Mouse (Mus musculus): Measurements from ENCODE around the gene Ddx52. TPM values are rescaled to one million over a fixed set of nuclear protein-coding genes. Genes with fewer than 3 reads are reported as not detected.
A peak's percentile ranks its signal among the peaks of the same experiment; 100 is the strongest.

The Ddx52 gene
- total and polyA plus RNA-seq, 2 experiments from 2014 or later, result 14.6 to 16.3 TPM

GRCm38 (mm10) chr11:83932506-83933106, 9.3 kb upstream of the Ddx52 start:
- H3K4me3 ChIP-seq (ENCODE audit: low read depth, low read length), result no peak overlapping the region
- no peaks in the 10 kb centered on the region for H3K4me1 ChIP-seq (ENCODE audit: insufficient read depth, low read length)
- H3K9me3 ChIP-seq (ENCODE audit: low read length), result no peaks in the 10 kb centered on the region
- H3K4me2 ChIP-seq (ENCODE audit: low read depth, low read length, poor library complexity, severe bottlenecking), result no peak overlapping the region
- WGBS, result 85% methylated on average over 10 of the region's 10 CpGs
- no peak overlapping the region for H3K27ac ChIP-seq (ENCODE audit: low read depth, low read length)
- no peak for DNase-seq (ENCODE audit: low spot score)
- no peak overlapping the region for H3K9ac ChIP-seq (replicated peaks; ENCODE audit: low read length, poor library complexity, severe bottlenecking)
- no peak for ATAC-seq (ENCODE audit: low FRiP score)
- H3K27me3 ChIP-seq (ENCODE audit: insufficient read depth, low read length), result no peaks in the 10 kb centered on the region
- no peak for TF ChIP-seq CTCF (IDR thresholded peaks at IDR 0.05)
- H3K36me3 ChIP-seq (ENCODE audit: insufficient read depth, low read length), result no peaks in the 10 kb centered on the region

- DNase-seq (ENCODE audit: low spot score), result no peak
- no peaks in the 10 kb centered on the region for H3K4me1 ChIP-seq (ENCODE audit: insufficient read depth, low read length)
- WGBS, result 89% methylated on average over 4 of the region's 4 CpGs
Observed at GRCm38 (mm10) chr11:83933376-83933775, 8.5 kb upstream of the Ddx52 start.

DNA sequence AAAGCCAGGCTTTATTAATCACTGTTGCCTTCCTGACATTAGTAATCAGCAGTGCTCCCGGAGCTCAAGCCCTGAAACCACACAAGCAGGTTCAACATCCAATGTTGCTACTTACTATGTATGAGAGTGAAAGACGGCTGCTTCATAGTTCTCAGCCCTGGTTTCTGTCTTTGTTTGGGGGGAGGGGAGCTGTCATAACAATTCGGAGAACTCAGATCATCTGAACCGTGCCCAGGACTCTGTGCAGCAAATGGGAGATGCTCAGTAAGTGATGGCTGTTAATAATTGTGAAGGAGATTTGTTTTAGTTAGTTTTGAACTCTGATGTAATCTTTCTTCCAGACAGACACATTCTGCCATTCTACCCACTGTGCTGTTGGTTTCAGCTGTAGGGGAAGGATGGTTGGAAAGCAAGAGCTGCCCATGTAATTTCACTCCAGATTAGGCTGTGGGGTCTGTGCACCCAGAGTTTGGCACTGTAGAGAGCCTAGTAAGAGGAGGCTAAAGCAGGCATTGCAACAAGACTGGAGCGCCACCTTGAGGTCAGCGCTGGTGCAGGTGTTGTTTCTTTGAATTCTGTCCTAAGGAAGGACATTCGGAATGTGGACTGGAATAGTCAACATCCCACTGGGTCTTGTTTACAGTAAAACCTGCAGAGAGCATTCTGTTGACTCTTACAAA, 5.7 kb upstream of the Ddx52 start:
- H3K9me3 ChIP-seq (ENCODE audit: low read length), result no peaks in the 10 kb centered on the region
- DNase-seq (ENCODE audit: low spot score), result peak; percentile 85
- peak; percentile 93 for TF ChIP-seq CTCF (IDR thresholded peaks at IDR 0.05)
- no peak overlapping the region for H3K4me2 ChIP-seq (ENCODE audit: low read depth, low read length, poor library complexity, severe bottlenecking)
- no peak overlapping the region for H3K9ac ChIP-seq (replicated peaks; ENCODE audit: low read length, poor library complexity, severe bottlenecking)
- H3K36me3 ChIP-seq (ENCODE audit: insufficient read depth, low read length), result no peaks in the 10 kb centered on the region
- no peaks in the 10 kb centered on the region for H3K27me3 ChIP-seq (ENCODE audit: insufficient read depth, low read length)
- no peak overlapping the region for H3K27ac ChIP-seq (ENCODE audit: low read depth, low read length)
- ATAC-seq (ENCODE audit: low FRiP score), result no peak
- 13% methylated on average over 7 of the region's 7 CpGs for WGBS
- H3K4me3 ChIP-seq (ENCODE audit: low read depth, low read length), result no peak overlapping the region
- no peaks in the 10 kb centered on the region for H3K4me1 ChIP-seq (ENCODE audit: insufficient read depth, low read length)

More at GRCm38 (mm10) chr11:83933376-83933775, 8.5 kb upstream of the Ddx52 start:
- Histone ChIP-seq H3K4me3 (ENCODE audit: low read depth, low read length) (no peak overlapping the region), H3K9me3 (ENCODE audit: low read length) (no peaks in the 10 kb centered on the region), H3K27me3 (ENCODE audit: insufficient read depth, low read length) (no peaks in the 10 kb centered on the region), H3K27ac (ENCODE audit: low read depth, low read length) (no peak overlapping the region), H3K9ac (replicated peaks; ENCODE audit: low read length, poor library complexity, severe bottlenecking) (no peak overlapping the region), H3K36me3 (ENCODE audit: insufficient read depth, low read length) (no peaks in the 10 kb centered on the region), H3K4me2 (ENCODE audit: low read depth, low read length, poor library complexity, severe bottlenecking) (no peak overlapping the region)
- no peak for TF ChIP-seq CTCF (IDR thresholded peaks at IDR 0.05)
- no peak for ATAC-seq (ENCODE audit: low FRiP score)

GRCm38 (mm10) chr11:83938556-83938955, 3.3 kb upstream of the Ddx52 start:
- ATAC-seq (ENCODE audit: low FRiP score) (no peak), DNase-seq (ENCODE audit: low spot score) (no peak)
- Histone ChIP-seq H3K4me3 (ENCODE audit: low read depth, low read length) (no peak overlapping the region), H3K4me1 (ENCODE audit: insufficient read depth, low read length) (no peaks in the 10 kb centered on the region; the same call in 1 of the 2 replicates), H3K27me3 (ENCODE audit: insufficient read depth, low read length) (no peaks in the 10 kb centered on the region), H3K9ac (replicated peaks; ENCODE audit: low read length, poor library complexity, severe bottlenecking) (no peak overlapping the region), H3K9me3 (ENCODE audit: low read length) (no peaks in the 10 kb centered on the region), H3K4me2 (ENCODE audit: low read depth, low read length, poor library complexity, severe bottlenecking) (no peak overlapping the region), H3K27ac (ENCODE audit: low read depth, low read length) (no peak overlapping the region), H3K36me3 (ENCODE audit: insufficient read depth, low read length) (no peaks in the 10 kb centered on the region)
- TF ChIP-seq CTCF (IDR thresholded peaks at IDR 0.05), result no peak
- WGBS, result 82% methylated on average over 8 of the region's 8 CpGs

DNA sequence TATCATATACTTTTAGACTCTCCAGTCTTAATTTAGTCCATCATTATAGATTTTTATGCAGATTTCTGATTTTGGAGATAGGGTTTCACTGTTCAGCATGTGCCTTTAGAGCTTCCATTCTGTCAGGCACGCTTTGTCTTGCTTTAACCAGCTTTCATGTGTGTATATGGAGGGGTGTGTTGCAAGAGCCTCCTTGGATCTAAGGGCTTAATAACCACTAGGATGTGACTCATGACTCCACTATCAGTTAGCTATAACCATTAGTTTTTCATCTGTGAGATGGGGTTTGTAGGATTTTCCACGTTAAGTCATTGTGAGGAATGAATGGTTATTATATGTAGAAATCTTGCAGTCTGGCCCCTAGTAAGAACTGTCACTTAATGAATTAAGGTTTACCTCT, 15.0 kb downstream of the Ddx52 start:
- Histone ChIP-seq H3K27me3 (ENCODE audit: insufficient read depth, low read length) (no peaks in the 10 kb centered on the region), H3K4me2 (ENCODE audit: low read depth, low read length, poor library complexity, severe bottlenecking) (no peak overlapping the region), H3K4me1 (ENCODE audit: insufficient read depth, low read length) (no peaks in the 10 kb centered on the region), H3K4me3 (ENCODE audit: low read depth, low read length) (no peak overlapping the region), H3K36me3 (ENCODE audit: insufficient read depth, low read length) (peaks cover 74% of the 10 kb centered on the region), H3K9ac (replicated peaks; ENCODE audit: low read length, poor library complexity, severe bottlenecking) (no peak overlapping the region), H3K9me3 (ENCODE audit: low read length) (no peaks in the 10 kb centered on the region), H3K27ac (ENCODE audit: low read depth, low read length) (no peak overlapping the region)
- DNase-seq (ENCODE audit: low spot score), result no peak
- WGBS, result 97% methylated on average over 2 of the region's 2 CpGs
- no peak for TF ChIP-seq CTCF (IDR thresholded peaks at IDR 0.05)
- ATAC-seq (ENCODE audit: low FRiP score), result no peak

DNA sequence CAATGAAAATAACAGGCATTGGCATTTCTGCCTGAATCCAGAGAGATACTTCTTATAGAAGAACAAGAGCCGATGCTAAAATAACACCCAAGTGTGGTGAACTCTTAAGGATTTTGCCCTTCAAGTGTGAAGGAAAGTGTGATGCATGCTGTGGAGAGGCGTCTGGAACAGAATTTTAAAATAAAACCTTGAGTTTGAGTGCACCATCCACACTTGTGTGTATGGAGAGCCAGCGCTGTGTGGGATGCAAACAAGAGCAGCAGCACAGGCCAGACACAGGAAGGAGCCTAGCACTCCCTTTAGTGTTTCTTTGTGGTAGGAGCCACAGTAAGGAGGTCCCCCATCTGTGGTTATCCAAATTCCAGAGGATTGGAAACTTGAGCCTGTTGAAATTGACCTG, 20.1 kb downstream of the Ddx52 start:
- Histone ChIP-seq H3K9ac (replicated peaks; ENCODE audit: low read length, poor library complexity, severe bottlenecking) (no peak overlapping the region), H3K4me1 (ENCODE audit: insufficient read depth, low read length) (peaks cover 6% of the 10 kb centered on the region; the same call in 1 of the 2 replicates), H3K36me3 (ENCODE audit: insufficient read depth, low read length) (peaks cover 35% of the 10 kb centered on the region), H3K27me3 (ENCODE audit: insufficient read depth, low read length) (no peaks in the 10 kb centered on the region), H3K4me3 (ENCODE audit: low read depth, low read length) (no peak overlapping the region), H3K4me2 (ENCODE audit: low read depth, low read length, poor library complexity, severe bottlenecking) (no peak overlapping the region), H3K27ac (ENCODE audit: low read depth, low read length) (no peak overlapping the region), H3K9me3 (ENCODE audit: low read length) (no peaks in the 10 kb centered on the region)
- ATAC-seq (ENCODE audit: low FRiP score), result no peak
- no peak for DNase-seq (ENCODE audit: low spot score)
- TF ChIP-seq CTCF (IDR thresholded peaks at IDR 0.05), result no peak
- WGBS, result 90% methylated on average over 3 of the region's 3 CpGs
